Mouse (Mus musculus): ENCODE results near the gene Ambra1. TPM values are rescaled to one million over a fixed set of nuclear protein-coding genes. Genes with fewer than 3 reads are reported as not detected.
A peak's percentile ranks its signal among the peaks of the same experiment; 100 is the strongest.

The Ambra1 gene
- total RNA-seq, 2 experiments from 2014 or later, result 23.4 to 26.6 TPM

DNA sequence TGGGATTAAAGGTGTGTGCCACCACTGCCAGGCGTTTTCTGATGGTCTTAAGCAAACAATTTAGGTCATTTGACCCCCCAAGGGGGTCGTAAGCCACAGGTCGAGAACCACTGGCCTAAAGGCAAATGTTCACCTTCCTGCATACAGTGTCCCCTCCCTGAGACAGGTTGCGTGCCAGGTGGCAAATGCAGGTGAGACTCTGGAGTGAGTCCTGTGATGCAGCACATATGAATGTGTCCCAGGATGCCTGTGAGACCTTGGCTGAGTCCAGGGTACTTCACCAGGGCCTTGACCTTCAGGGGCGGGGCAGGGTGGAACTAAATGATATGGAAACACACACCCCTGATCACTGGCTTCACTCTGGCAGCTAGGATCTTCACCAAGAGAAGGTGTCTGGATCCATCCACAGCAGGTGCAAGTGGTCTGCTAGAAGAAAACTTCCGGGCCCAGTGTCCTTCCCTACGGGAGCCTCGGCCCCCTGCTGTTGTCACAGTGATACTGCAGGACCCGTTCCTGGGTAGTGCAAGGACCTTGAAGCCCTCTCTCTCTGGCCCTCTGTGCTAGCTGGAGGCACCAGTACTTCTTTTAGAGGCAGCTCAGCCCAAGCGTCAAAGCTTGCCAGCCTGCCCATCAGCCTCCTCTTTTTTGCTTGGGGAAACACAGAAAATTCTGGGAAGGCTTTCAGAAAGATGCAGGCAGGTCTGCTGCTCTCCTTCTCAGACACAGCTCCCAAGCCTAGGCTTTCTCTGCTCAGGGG, 228.9 kb downstream of the Ambra1 start:
- peak in 1 of 2 experiments; percentile 62 for DNase-seq (ENCODE audit: low spot score in 2 of 2)

DNA sequence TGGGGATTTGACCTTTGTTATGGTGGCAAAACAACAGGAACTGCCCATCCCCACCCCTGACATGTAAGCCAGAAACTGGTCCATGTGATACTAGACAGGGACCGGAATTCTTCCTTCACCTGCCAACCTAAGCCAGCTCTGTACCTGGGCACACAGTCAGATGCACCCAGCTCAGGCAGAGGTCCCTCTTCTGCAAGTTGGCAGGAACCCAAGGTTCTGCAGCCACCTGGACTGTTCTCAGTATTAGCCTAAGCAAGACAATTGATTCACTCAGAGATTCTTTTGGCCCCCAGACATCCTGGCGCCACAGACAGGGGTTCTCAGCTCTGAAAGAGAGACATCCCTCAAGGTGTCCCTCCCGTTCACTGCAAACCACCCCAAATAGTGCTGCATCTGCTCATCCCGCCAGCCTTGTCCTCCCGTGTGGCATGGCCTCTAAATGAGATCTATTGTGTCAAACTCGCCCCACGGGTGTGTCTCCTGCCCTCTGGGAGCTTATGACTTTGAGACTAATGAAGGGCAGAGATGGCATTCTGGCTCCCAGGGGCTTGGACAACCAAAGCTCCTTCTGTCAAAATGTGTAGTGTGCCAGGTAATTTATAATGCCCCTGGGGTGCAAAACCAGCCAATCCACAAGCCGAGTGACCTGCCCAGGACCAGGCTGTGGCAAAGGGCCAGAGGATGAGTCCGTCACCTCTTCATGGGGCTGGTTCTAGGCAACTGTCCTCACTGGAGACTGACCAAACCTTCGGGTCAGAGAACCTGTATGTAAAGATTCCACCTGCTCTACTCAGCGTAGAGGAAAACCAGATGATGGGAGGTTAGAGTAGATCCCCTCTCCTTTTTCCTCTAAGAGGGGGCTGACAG, 229.8 kb downstream of the Ambra1 start:
- no peak for DNase-seq (ENCODE audit: low spot score in 2 of 2)

DNA sequence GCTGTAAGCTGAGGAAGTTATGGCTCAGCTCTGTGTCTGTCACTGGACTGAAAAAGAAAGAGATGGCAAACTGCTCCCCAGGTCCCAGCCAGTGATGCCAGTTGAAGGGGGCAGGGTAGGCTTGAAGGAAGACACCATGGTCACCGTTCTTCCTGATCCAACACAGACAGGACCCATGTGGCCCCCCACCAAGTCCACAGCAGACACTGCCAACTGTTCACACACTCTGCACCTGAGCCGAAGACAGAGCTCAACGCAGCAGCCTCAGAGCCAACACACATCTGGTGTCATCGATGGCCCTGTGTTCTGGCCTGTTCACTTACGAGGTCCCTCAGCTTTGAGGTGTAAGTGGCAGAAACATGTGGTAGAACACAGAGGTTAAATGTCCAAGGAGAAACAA, 230.5 kb downstream of the Ambra1 start:
- no peak for DNase-seq (ENCODE audit: low spot score in 2 of 2)

DNA sequence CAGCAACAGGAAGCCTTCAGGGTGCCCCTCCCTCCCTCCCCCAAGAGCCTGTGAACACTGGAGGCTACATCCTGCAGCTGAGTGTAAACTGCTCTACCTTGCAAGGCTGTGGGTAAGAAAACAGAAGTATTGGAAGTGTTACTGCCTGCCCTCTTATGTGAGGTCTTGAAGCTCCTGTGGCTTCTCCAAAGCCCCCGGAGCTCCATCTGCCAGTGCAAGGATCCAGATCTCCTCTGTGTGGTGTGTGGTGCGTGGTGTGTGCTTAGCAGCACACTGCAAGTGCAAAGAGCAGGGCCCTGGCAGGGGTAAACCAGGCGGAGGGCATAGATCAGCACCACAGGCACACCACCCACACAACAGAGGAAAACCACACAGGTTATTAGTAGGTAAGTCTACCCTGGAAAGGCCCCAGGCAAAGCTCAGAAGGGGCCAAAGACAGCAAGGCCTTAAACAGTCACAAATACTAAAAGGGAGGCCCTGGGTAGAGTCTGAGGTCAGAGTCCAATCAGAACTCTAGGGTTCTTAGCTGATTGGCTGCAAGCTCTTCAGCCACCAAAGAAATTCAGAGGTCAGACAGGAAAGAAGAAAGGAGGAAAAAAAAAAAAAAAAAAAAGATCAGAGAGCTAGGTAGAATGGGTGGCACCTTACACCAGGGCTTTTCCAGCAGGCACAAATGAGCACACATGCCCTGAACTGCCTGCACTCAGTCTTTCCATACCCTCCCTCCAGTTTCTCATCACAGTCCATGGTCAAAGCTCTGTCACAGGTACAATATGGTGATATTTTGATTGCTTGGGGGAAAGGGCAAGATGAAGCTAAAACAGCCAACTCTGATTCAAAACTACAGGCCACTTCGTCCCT, 232.2 kb downstream of the Ambra1 start:
- no peak for DNase-seq (ENCODE audit: low spot score in 2 of 2)

DNA sequence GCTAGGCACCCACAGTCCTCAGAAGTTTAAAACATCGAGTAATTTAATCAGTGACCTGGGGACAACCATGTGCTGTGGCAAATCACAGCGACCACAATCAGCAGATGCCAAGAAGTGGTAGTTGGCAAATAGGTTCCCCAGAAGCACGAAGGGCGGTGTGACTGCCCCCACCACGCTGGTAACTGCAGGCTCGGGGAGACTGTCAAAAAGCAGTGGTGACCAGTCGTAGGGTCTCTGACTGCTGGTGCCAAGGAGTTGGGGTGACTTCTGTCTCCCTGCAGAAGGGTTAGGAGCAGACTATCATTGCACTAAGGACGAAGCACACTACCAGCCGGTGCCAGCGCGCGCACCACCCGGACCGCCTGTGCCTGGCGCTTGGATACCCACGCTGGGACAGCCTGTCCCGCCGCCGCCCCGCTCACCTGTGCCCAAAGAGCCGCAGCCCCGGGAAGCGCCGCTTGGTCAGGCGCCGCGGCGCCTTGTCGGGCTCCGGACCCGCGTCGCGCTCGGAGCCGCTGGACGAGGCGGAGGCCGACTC, 233.0 kb downstream of the Ambra1 start:
- no peak for DNase-seq (ENCODE audit: low spot score in 2 of 2)

DNA sequence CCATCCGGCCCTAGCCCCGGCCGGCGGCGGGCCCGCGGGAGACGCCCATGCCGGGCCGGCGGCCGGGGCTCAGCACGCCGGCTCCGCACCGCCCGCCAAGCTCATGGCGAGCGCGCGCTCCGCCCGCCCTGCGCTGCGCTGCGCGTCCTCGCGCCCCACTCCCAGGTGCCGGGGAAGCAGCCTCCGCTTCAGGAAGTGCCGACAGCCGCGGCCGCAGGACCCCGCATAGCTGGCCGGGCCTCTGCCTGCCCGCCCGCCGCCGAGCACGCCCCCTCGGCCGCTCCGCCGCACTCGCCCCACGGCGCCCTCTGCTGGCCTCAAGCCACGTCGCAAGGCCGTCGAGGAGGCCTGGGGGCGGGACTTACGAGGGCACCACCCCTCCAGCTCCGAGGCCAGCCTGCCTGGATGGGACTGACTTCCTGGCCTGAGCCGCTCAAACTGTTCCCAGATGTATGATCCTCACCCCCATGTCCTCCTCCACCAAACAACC, 233.6 kb downstream of the Ambra1 start:
- DNase-seq (ENCODE audit: low spot score in 2 of 2), result peak; percentile 98

DNA sequence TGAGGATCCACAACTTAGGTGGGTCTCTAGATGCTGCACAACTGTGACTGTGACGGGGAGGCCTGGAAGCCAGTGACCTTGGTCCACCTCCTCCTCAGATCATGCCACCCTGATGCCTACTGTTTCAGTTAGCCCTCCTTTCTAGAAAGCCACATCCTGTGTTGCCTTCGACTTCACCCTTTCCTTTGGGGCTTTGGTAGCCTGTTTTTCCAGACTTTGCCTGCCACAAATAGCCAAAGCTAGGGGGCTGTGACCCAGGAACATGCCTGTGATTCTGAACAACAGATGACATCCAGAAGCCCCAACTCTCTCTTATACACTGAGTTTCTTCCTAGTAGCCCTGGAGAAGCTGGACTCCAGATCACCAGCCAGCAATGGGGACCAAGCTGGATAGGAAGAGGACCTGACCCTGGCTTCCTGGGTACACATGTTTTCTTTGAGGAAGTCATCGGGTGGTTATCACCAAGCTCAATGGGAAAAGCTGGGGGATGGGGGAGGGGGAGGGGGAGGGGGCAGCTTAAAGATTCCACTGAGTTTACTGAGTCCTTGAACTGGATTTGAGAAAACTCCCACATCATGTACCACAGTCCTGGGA, 234.8 kb downstream of the Ambra1 start:
- no peak for DNase-seq (ENCODE audit: low spot score in 2 of 2)

DNA sequence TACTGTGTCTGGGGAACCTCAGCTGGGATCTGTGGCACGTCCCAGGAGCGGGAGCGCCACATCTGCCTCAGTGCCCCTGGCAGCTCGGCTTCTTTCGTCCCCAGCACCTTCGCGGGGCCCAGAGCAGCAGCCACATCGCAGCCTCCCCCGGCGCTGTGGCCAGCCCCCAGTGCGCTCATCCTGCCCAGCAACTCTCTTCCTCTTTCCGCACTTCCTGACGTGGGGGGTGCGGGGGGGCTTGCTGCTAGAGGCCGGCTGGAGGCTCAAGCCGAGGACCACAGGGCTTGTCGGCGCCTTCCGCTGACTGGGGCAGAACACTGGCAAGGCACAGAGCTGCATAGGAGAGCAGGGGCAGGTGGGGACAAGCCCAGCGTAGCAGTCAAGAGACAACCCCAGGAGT, 235.5 kb downstream of the Ambra1 start:
- DNase-seq (ENCODE audit: low spot score in 2 of 2), result no peak

DNA sequence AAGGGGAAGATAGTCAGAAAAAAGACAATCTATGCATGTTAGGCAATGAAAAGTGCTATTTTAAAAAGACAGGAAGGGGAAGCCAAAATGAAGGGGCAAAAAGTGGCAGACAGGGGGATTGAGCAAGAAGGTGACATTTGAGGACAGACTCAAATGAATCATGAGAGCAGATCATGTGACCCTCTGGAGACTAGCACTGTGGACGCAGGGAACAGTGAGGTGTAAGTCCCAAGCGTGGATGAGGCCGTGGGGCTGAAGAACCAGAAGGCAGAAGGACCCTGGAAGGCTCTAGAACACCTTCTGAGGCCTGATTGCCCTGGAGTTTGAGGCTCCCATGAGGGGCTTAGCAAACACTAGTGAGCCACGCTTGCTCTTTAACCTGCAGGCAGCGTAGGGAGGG, 236.4 kb downstream of the Ambra1 start:
- no peak for DNase-seq (ENCODE audit: low spot score in 2 of 2)

DNA sequence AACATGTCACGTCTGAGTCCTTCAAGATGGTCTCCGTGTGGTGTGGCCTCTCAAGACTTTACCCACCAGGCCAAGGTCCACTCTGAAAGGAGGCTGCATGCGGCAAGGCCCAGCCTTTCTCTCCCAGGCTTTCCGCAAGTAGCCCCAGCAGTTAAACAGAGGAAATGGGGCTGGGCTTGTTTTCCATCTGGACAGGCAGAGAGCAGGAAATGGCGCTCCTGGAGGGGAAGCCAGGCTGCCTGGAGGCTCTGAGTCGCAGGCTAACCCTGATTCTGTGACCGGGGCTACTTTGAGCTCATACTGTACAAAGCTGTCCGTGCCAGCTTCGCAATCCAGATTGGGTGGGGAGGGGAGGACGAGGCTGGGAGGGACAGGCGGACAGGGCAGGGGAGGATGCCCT, 238.0 kb downstream of the Ambra1 start:
- DNase-seq (ENCODE audit: low spot score in 2 of 2), result no peak

Small RNA genes within 50 kb of the gene (microRNA-seq; reads per million reads assigned to microRNA genes)
- 0.63 reads per million for gene Mir6999

Other genes starting within 250 kb of the Ambra1 start
- 10 to 100 TPM; 61.6 to 63.3 TPM for gene Ckap5, start 203.4 kb upstream of the Ambra1 start, total RNA-seq (2021)
- gene F2, start 93.7 kb upstream of the Ambra1 start, total RNA-seq (2021), result 1 to 10 TPM in 1 of 2 experiments, under 1 TPM in 1; 0.54 to 4.2 TPM
- 10 to 100 TPM; 10.1 to 16.5 TPM for gene Zfp408, start 80.3 kb upstream of the Ambra1 start, total RNA-seq (2021)
- gene Arhgap1, start 80.3 kb upstream of the Ambra1 start, total RNA-seq (2021), result 10 to 100 TPM; 46.6 to 49.3 TPM
- 10 to 100 TPM; 24.1 to 25.5 TPM for gene Atg13, start 19.6 kb upstream of the Ambra1 start, total RNA-seq (2021)
- 1 to 10 TPM; 5.0 to 7.1 TPM for gene Harbi1, start 19.3 kb upstream of the Ambra1 start, total RNA-seq (2021)
- gene Chrm4, start 197.1 kb downstream of the Ambra1 start, total RNA-seq (2021), result under 1 TPM; 0.32 to 0.36 TPM
- 100 to 1,000 TPM; 130 to 135 TPM for gene Mdk, start 202.2 kb downstream of the Ambra1 start, total RNA-seq (2021)
- not detected for gene Gm9821, start 215.6 kb downstream of the Ambra1 start, total RNA-seq (2021)
- gene Dgkz, start 245.7 kb downstream of the Ambra1 start, total RNA-seq (2021), result 100 to 1,000 TPM in 1 of 2 experiments, 10 to 100 TPM in 1; 96.0 to 121 TPM